Mouse (Mus musculus) cerebellum, adult 18-20 months (tissue): Measurements from ENCODE around the gene Gm20388.

Source experiments
- DNase-seq, 2 experiments: peaks; one replicate each; pipeline ENCODE4 v3.0.0; 2021

The Gm20388 gene

GRCm38 (mm10) chr8:121613419-121613818 is 1702.8 kb downstream of the Gm20388 start:
- peak in 1 of 2 experiments; percentile 45 for DNase-seq

DNA sequence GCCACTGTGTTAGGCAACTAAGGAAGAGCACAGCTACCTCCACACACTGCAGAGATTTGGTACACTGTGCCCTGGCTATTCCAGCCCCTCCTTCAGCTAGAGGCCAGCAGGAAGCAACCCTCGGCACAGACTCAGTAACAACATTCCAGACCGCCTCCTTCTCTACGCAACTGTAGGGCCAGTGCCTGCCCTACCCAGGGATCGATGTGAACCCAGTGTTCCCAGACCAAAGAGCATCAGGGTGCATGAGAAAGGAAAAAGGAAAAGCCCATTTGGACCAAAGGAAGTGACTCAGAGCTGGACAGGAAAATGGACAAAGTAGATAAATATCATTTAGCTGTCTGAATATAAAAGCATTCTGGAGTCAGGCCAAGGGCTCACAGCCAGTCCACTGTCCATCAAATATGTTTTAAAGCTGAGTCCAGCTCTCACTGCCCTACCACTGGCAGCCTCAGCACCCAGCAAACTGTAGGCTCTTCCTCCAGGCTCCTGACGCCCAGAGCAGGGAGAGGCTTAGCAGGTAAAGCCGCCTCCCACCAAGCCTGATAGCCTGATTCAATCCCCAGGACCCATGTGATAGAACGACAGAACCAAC is 1708.9 kb downstream of the Gm20388 start:
- DNase-seq = peak in 1 of 2 experiments; percentile 37

DNA sequence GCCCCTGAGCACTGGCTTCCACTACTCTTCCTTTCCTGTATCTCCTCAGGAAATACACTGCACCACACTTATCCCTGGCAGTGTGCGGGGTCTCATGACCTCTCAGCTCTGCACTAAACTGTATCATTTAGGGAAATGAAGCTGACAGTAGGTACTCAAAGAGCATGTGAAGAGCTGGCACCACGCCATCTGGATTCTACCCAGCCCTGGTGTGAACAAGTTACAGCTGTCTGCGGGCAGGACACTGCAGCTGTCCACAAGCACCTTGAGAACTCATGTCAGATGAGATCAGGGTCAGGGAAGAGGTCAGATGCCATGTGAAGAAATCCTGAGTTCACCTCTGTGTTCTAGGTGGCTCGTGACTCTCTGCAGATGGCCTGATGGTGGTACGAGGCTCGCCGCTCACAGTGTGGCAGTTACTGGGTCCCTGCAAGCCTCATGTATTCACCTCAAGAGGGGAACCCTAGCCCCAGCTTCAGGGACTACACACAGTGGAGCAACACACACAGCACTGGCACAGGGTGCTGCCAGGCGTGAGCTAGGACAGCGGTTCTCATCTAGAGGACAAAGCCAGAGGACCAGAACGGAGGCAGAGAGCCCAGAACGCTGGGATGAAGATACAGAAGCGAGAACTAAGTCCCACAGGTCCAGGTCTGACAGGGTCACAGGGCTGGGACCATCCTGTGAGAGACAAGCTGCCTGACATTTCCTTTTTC is 1710.3 kb downstream of the Gm20388 start:
- no peak for DNase-seq

DNA sequence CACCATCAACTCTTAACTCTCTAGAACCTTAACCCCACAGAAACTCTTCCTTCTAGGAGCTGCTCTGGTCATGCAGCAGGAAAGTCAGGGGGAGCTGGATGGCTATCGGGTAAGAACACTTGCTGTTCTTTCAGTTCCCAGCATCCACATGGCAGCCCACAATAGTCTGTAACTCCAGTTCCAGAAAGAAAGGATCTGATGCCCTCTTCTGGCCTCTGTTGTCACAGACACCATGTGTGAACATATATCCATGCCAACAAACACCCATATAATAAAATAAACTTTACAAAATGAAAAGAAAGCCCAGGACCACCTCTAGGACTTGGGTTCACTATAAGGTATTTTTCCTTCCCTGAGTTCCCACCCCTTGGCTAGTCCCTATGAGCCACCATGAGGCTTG is 1711.2 kb downstream of the Gm20388 start:
- peak in 1 of 2 experiments; percentile 52 for DNase-seq

GRCm38 (mm10) chr8:121623043-121623442 is 1712.4 kb downstream of the Gm20388 start:
- DNase-seq = no peak

DNA sequence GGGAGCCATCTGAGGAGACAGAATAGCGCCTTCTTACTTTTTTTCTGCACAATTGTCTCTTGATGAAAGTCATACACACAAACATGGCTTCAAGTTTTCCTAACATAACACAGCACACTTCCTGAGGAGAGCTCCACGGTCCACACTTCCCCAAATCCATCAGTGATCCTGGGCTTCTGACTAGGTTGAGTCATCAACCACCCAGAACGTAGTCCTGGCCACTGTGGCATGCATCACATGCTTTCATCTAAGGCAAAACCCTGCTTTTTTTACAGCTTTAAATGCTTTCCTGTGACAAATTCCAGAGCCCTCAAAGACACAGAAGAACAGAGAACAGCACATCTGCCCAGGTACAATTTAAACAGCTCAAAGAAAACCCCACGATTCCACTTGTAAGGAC is 1718.0 kb downstream of the Gm20388 start:
- DNase-seq = no peak

GRCm38 (mm10) chr8:121631645-121632071 is 1721.0 kb downstream of the Gm20388 start:
- no peak for DNase-seq

DNA sequence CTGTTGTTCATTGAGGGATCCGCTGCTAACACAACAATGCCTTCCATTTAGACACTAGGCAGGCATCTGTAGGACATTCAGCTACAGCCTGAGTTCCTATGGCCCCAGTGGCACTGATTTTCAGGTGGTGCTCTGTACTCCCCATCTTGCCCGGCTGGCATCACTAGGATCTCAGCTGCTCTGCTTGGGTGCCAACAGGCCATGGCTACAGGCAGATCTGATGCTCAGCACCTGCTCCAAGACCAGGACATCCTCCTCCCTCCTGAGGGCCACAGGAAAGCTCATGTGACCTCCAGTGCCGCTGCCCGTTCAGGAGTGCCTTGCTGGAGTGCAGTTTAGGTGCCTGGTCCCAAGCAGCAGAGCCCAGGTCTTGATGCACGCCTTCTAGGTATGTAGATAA is 1721.8 kb downstream of the Gm20388 start:
- DNase-seq = peak in 1 of 2 experiments; percentile 57

DNA sequence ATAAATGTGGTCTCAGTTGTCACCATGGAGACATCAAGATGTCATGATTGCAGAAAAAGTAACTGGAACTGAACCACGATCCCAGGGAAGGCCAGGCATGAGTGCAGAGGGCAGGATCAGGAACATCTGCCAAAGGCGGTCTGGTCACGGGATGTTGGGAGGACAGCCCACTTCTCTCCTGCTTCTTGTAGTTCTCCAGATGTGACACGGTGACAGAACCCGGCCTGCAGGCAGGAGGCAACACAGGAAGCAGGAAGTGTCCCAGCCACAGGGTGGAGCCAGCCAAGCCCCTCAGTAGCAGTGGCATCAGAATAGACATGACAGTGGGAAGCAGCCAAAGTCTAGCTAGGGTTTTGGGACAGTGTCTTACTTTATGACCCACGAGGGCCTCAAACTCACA is 1724.9 kb downstream of the Gm20388 start:
- no peak for DNase-seq

DNA sequence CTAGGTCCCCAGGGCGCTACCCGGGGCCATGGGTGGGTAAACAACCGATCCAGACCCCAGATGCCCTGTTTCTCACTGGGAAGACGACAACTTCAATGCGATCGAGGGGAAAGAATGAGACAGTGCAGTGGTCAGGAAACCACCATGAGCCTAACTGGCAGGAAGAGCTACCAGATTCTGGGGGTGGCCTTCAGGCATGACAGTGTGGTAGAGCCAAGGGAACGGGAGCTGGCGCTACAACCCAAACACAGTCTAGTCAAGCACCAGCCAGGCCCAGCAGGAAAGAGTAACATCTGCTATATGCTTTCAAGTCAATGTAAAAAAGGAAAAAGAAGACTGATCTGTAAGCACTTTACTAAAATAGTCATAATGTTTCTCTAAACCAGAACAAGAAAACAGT is 1725.5 kb downstream of the Gm20388 start:
- no peak for DNase-seq

GRCm38 (mm10) chr8:121642804-121643203 is 1732.2 kb downstream of the Gm20388 start:
- peak in 1 of 2 experiments; percentile 50 for DNase-seq

GRCm38 (mm10) chr8:121643384-121643783 is 1732.7 kb downstream of the Gm20388 start:
- no peak for DNase-seq

DNA sequence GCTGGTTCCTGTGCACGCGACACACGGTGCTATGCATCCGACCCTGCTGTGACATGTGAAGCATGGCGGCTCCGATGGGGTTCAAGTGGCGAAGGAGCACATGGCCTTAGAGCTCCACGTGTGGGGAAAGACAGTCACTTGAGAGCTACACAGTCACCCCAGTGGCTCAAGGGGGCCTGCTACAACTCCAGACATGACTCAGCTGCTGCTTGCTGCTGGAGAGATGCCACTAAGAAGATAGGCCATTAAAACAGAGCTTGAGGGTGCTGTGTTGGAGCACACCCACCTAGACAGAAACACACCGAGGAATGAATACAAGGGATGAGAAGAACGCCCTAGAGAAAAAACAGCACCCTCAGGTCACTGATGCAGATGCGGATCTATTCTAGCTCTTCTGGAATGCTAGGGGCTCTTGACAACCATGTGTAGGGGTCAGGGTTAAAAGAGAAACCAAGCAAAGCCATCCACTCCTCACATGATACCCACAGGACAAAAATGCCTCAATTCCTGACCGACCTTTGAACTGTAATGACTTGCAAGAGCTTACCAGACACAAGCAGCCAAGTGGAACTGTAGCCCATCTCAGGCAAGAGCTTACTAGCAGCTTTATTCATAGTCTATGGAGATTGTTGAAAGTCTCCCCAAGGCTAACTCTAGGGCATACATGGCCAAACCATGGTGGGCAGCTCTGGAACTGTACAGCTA is 1737.0 kb downstream of the Gm20388 start:
- DNase-seq = no peak

- no peak for DNase-seq
Measured at GRCm38 (mm10) chr8:121648451-121648850, 1737.8 kb downstream of the Gm20388 start.

- no peak for DNase-seq
Measured at GRCm38 (mm10) chr8:121649423-121649822, 1738.8 kb downstream of the Gm20388 start.

DNA sequence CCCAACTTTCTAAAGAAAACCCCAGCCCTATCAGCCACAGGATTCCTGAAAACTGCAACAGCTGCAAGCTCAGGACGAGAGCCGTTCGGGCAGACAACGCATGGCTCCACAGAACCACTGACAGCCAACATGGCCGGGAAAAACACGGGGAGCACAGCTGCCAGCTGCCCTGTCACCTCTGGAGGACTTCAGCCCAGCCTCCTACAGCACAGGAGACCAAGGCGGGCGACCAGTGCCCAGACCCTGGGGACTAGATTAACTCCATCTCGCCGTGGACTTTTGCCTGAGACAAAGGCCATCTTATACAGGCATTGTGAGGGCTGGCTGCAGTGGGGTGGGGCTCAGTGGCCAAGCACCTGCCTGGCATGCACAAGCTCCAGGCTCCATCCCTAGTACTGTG is 1739.3 kb downstream of the Gm20388 start:
- DNase-seq = no peak

DNA sequence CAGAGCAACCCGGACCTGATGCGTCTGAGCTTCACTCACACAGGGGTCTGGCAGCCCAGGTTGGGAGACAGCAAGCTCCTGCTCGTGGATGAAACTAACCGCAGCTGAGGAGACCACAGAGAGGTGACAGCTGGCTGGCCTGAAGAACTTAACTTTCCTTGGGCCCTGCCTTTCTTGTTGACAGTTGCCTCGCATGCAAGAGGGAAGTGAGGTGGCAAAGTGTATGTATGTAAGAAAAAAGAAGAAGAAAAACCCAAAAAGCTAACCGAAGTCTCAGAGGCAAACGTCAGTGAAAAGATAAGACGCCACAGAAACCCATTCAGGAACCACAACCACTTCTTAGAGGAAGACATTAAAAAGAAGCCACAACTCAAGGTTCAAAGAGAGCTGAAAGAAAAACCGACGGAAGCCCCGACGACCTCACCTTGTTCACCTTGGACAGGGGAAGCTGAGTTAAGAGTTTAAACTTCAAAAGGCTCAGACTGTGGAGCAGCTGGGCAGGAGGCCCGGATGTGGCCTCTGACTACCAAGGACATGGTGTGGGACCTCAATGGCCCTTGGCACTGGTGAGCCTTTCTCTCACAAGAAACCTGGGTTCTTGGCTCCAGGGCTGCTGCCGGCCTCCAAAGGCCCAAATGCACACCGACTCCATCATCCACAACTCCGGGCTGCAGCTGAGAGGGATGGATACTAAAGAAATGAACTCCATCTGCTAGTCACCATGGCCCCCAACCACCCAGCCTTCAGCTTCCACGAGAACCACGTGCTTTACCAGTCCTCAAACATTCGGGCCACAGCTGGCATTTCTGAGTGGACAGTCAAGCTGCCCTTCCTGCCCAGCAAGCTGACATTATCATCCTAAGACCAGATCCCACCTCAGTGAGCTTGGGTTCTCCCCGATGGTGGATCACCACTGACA is 1740.0 kb downstream of the Gm20388 start:
- DNase-seq = no peak

GRCm38 (mm10) chr8:121651308-121651873 is 1740.8 kb downstream of the Gm20388 start:
- DNase-seq = peak in 1 of 2 experiments; percentile 43

DNA sequence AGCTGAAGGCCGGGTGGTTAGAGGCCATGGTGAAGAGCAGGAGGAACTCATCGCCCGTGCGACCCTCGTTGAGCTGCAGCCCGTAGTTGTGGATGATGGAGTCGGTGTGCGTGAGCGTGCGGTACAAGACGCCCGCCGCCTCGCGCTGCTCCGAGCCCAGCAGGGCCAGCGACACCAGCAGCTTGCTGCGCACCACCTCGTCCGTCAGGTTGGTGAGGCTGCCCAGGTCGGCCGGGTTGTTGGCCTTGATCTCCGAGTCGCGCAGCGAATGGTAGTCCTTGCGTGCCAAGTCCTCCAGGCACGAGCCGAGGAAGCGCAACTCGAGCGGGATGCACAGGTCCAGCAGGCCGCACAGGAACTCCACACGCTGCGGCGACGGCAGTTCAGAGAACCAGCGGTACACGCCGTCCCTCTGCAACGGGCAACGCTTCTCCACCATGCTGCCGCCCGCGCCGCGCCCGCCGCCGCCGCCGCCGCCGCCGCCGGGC is 1741.3 kb downstream of the Gm20388 start:
- peak; percentile 65 to 77 for DNase-seq

- DNase-seq = peak; percentile 98 to 100
Measured at GRCm38 (mm10) chr8:121652774-121653323, 1742.2 kb downstream of the Gm20388 start, which contains the start of gene Zcchc14. Gene Zcchc14 (minus strand): TSS chr8:121652901.

DNA sequence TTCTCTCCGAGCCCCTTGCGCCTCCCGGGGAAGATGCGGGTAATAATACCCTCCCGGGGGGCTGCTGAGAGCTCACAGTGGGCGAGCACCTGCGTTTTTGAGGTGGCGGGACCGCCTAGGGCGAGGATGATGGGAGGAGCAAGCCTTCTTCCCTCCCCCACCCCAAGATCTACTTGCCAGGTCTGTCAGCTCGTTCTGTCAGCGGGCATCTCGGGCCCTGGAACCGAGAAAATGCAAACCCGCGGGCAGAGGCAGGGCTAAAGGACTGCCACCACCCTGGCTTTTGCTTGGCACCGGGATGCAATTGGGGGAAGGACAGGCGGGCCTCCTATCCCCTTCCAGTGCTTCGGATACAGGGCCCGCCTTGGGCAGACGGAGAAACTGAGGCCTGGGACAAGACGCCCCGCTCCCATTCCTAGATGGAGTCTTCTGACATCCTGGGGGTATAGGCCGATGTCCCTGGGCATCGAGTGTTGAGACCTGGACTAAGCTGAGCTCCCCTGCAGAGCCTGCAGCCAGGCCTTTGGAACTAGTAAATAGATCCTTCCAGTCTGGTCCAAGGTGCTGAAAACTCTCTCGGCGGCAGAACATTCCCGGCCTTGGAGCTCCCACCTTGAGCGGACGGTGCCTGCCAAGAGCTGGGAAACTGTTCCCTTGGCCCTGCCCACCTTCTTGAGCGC is 1742.8 kb downstream of the Gm20388 start:
- DNase-seq = peak in 1 of 2 experiments; percentile 70
